Mouse (Mus musculus): Measurements from ENCODE around the gene Cxcl1.

The Cxcl1 gene

DNA sequence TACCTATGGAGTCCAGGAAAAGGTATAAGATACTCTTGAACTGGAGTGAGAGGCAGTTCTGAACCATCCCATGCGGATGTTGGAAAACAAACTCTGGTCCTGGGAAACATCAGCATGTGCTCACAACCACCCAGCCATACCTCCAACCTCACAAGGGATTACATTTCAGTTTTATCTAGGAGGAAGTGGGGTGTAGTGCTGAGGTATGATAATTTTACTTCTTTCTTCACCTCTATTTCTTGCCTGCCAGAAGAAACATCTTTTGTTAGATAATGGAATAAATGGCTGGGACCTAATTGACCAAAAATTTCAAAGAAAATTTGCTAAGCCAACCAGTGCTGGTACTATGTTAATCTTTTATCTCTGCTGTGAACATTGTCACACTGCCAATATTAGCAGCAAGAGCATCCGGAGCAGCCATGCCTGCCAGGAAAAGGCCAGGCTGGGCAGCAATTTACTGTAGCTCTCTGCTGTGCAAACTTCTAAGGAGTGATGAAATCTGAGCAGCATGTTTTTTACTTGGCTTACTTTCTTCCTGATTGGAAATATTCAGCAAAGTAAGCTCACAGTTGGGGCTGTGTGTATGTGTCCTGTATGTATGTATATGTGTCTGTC lies 6.3 kb upstream of the Cxcl1 start:
- in situ Hi-C loops (cut with MboI; ENCODE audit: low sequenced_read_pairs), result no loop called here

DNA sequence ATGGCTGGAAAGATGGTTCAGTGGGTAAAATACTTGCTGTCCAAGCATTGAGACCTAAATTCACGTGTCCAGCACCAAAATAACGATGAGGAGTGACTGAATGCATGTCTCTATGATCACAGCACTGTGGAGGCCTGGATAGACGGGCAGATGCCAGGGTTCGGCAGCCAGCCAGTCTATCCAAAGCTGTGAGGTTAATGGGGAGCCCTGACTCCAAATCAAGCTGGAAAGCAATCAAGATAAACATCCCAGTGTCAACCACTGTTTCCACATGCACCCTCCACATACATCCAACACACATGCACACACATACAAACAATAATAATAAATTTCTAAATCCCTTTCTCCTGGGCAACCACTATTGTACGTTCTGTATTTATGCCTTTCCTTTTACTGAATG lies 2.4 kb upstream of the Cxcl1 start:
- in situ Hi-C loops (cut with MboI; ENCODE audit: low sequenced_read_pairs), result no loop called here

DNA sequence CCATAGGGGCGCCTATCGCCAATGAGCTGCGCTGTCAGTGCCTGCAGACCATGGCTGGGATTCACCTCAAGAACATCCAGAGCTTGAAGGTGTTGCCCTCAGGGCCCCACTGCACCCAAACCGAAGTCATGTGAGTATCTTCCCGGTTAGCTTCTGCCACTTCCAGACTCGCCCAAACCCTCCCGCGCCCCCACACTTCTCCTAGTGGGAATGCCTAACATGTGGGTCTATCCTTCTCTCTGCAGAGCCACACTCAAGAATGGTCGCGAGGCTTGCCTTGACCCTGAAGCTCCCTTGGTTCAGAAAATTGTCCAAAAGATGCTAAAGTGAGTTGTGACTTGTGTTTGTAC lies 398 bp downstream of the Cxcl1 start:
- in situ Hi-C loops (cut with MboI; ENCODE audit: low sequenced_read_pairs), result loop anchor here (10.0 kb wide), 1 partner anchor 237 kb away; no protein-coding TSS in a partner anchor

DNA sequence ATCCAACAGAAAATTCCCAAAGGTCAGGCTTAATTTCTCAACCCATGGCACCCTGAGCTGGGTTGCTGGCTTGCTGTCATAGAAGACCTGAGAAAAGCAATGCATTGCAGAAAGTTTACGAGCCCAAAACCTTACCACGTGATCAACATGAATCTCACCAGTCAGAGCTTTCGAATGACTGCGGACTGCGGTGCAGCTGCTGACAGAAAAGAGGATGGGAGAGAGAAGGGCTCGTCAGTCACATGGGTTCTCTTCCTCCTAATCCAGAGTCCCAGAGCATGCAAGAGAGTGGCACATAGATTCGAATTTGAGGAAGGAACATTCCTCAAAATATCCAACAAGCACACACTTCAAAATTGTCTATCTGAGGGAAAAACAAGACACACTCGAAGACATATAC lies 3.2 kb downstream of the Cxcl1 start:
- in situ Hi-C loops (cut with MboI; ENCODE audit: low sequenced_read_pairs), result loop anchor here (10.0 kb wide), 1 partner anchor 239 kb away; no protein-coding TSS in a partner anchor

DNA sequence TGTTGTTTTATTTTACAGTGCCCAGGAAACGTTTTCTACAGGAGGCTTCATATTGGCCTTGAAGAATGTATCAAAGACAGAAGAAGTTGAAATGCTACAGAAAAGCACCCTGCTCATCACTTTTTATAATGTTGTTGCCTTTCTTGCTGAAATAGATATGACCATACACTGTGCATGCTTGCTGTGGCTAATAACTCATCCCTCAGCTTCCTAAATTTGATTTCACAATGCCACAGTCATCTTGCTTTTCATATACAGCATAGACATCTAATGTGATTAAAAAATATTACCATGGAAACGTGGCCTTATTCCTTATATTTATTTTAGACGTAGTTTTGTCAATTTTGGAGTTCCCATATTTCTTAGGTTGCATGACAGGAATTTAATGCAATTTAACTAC lies 6.4 kb downstream of the Cxcl1 start:
- in situ Hi-C loops (cut with MboI; ENCODE audit: low sequenced_read_pairs), result loop anchor here (10.0 kb wide), 1 partner anchor 243 kb away; no protein-coding TSS in a partner anchor

DNA sequence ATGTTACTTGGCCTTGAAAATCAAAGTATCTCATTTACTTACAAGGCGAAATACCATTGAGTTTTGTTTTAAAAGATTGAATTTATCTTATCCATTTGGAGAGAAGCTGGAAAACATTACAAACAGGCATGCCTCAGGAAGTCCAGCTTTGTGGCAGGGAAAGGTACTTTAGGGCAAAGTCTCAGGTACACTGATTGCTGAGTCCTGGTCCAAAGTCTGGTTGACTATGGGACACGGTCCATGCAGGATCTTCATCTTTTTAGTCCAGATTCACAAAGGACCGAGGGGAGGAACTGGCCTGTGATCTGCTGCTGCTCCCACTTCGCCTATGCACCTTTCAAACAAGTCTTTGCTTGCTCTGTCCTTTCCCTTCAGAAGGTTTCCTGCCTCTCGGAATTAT lies 8.3 kb downstream of the Cxcl1 start:
- in situ Hi-C loops (cut with MboI; ENCODE audit: low sequenced_read_pairs), result loop anchor here (10.0 kb wide), 1 partner anchor 245 kb away; no protein-coding TSS in a partner anchor

DNA sequence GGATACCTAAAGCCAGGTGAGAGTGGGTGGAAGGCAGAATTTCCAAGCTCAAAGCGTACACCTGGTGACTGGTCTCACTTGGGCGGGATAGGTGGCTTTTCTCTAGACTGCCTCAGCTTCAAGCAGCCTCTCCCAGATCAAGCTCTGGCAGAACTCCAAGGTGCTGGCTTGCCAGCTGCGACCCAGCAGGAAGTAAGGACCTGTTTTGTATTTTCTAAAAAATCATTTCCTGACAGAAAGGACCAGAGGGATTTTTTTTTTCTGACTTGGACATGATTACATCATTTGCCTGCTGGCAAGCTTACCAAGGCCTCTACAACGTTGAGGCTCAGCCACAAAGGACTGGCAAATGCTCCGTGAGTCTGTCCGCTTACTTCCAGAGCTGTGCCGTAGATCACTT lies 9.1 kb downstream of the Cxcl1 start:
- in situ Hi-C loops (cut with MboI; ENCODE audit: low sequenced_read_pairs), result no loop called here

DNA sequence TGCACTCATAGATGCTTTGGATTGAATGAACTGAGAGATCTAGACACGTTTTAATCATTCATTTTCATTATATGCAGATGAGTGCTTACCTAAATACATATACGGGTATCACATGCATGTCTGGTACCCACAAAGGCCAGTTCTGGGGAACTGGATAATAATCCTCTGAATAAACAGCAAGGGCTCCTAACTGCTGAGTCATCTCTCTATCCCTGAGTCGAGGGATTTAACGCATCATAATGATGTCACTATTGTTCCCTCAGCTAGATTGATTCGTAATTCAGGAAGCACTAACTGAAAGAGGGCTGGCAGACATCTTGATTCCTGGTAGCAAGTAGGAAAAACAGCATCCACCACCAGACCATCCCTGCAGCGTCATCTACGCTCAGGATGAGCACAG lies 9.6 kb downstream of the Cxcl1 start:
- in situ Hi-C loops (cut with MboI; ENCODE audit: low sequenced_read_pairs), result no loop called here

DNA sequence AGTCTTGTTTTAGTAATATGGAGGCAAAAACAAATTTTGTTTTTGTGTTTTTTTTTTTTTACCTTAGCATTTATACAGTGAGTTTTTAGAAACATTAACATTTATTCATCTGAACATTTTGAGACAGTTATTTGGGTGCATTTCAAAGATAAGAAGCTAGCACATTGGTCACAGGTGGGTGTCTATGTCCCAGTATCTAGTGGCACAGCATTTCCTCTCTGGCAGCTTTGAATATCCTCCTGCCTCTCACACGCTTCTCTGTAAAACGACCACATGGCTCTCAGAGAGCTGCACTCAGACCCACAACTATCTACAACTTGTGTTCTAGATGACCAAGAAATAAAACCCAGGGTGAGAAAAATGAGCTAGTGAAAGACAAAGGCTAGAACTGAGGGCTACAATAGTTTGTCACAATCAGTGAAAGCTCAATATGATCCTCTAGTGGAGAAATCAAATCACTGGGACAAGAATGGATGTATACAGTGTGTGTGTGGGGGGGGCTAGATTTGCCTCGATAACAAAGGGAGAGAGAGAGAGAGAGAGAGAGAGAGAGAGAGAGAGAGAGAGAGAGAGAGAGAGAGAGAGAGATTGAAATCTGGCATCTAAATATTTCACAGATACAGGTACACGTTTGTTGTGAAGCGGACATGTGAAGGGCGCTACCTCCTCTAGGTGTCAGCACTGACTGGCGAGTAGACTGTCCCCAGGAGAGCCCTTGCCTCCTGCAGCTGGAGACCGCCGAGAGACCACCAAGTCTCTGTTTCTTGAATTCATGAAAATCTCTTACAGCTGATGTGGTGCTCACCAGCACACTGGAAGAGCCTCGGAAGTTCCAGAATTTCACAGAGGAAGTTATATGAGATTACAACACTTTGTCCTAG lies 11.6 kb downstream of the Cxcl1 start:
- in situ Hi-C loops (cut with MboI; ENCODE audit: low sequenced_read_pairs), result no loop called here

DNA sequence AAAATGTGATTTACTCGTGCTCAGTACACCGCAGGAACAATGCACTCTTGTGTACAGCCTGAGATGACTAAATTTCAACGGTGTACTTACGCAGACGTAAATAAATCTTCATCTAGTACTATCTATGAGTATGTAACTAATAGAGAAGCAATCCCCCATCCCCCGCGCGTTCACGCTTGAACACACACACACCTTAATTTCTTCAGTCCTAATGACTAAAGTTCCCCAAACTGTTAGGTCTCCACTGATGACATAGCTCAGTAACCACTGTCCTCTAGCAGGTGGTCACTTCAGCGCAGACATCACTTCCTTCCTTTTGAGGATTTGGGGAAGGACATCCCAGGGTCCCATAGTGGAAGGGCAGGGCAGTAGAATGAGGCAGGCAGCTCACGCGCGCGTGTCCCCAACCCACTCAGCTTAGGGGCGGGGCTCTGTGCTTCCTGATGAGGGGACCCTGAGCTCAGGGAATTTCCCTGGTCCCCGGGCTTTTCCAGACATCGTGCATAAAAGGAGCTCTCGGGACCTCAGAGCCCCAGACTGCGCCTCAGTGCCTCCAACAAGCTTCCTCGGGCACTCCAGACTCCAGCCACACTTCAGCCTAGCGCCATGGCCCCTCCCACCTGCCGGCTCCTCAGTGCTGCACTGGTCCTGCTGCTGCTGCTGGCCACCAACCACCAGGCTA lies 12.4 kb downstream of the Cxcl1 start, which contains the start of gene Cxcl2:
TSS of gene Cxcl2 (plus strand) at position 533 of the 682 bp plus-strand sequence.
- in situ Hi-C loops (cut with MboI; ENCODE audit: low sequenced_read_pairs), result no loop called here

DNA sequence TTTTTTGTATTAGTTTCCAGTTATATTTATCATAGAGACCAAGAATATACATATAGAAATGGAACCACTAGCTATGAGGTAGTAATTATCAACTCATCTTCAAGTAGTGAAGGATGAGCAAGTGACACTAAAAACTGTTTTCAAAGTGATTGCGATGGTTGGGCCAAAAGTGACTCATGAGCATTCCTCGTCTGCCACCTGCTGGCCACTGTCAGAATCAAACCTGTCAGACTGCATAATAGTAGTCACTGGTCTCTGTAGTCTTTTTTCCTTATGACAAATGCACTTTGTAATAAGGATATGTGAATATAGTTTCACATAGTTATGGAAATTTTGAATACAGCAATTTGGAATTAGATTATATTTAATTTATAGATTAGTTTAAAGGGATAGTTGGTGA lies 17.9 kb downstream of the Cxcl1 start:
- in situ Hi-C loops (cut with MboI; ENCODE audit: low sequenced_read_pairs), result no loop called here

DNA sequence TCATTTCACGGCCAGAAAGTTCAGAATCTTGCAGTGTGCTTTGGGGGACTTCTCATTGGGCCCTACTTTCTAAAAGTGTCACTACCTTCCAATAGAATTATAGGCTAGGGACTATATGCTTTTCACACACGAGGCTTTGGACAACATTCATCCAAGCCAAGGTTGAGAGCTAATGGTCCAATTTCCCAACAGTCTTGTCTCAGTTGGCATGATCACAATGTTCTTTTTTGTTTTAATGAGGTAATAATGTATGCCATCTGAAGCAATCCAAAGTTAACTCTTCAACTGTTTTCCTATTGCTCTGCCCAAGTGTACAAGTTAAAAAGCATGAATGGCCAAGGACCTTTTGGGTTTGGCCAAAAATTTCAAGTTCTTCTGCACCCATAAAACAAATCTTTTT lies 28.5 kb downstream of the Cxcl1 start:
- in situ Hi-C loops (cut with MboI; ENCODE audit: low sequenced_read_pairs), result no loop called here

DNA sequence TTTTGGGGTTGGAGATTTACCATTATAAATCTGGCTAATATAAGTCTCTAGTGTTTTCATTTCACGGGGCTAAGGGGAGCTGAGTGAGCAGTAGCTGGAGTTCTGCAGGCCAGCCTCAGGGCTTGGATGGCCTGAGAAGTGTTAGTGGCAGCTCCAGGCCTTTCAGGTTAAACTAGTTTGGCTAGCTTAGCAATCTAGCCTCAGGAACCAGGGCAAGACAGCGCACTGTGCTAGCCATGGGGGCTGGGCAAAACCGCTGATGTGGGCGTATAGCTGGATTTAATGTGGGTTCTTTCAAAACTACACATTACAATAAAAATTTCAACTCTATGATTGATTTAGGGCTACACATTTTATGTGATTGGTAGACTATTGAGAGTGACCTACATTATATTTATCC lies 31.9 kb downstream of the Cxcl1 start:
- in situ Hi-C loops (cut with MboI; ENCODE audit: low sequenced_read_pairs), result no loop called here

DNA sequence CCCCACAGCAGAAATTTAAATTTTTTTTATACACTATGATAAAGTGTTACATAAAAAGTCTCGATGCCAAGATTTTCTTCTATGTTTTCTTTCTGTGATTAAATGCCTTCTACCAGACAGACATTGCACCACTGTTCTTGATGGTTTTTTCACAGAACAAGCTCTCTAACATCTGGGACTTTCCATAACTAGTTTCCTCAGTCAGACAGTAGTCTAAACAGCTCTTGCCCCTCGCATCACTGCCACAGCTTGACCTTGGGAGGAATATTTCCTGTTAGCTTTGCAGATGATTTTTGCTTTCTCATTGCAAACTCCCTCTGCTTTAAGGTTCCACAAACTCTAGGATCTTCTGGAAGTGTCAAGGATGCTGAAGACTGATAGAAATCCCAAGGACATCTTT lies 39.5 kb downstream of the Cxcl1 start:
- in situ Hi-C loops (cut with MboI; ENCODE audit: low sequenced_read_pairs), result no loop called here

DNA sequence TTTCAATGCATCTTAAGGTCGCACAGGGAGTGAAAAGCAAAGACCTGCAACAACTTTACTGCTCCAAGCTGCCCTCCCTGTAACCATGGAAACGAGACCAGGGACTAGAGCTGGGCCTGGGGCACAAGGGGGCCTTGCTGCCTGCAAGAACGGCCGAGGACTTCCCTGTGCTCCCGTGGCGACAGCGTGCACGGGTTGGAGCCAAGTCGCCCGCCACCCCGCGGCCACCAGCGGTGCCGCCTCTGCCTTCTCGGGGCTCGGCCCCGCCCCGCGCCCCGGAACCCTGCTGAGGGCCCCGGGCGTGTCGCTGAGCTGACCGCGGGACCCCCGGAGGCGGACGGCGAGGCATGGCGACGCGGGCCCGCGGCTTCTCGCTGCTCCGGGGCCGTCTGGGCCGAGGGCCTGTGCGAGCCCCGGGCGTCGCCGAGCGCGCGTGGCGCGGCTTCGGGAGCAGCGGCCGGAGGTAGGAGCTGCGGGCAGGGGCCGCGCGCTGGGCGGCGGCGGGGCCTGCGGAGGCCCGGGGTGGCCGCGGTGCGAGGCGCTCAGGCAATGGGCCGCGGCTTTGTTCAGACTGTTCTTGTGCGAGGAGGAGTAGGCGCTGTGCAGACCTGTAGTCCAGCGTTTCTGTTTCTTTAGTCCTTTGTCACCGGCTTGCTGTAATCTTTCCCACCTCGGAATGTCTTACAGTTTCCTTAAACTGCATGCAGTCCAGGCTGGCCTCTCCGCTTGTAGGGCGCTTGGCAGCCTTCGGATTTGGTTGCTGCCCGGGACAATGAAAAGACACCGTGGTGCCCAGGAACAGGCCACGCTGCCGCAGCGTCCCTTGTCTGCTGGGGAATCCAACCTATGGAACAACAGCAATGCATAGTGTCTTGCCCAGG lies 40.2 kb downstream of the Cxcl1 start, which contains the start of gene Mthfd2l:
TSS of gene Mthfd2l (plus strand) at position 147 of the 881 bp plus-strand sequence.
- in situ Hi-C loops (cut with MboI; ENCODE audit: low sequenced_read_pairs), result no loop called here

DNA sequence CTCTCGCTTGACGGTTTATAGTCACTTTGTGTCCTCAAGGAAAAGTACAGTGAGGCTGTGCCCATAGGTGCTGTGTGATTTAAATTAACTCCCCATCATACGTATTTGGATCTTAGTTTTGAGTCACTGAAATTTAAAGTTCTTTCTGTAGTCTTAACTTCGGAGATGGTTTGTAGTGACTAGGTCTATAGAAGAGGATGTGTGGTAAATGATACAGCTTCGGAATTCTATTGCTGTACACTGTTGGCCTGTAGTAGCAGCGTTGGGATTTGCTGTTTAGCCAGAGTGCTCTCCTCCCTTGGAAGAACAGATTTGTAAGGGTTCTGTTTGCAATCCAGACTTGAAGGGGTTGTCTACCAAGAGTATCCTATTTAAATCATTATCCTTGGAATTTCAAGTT lies 40.9 kb downstream of the Cxcl1 start:
- in situ Hi-C loops (cut with MboI; ENCODE audit: low sequenced_read_pairs), result no loop called here

DNA sequence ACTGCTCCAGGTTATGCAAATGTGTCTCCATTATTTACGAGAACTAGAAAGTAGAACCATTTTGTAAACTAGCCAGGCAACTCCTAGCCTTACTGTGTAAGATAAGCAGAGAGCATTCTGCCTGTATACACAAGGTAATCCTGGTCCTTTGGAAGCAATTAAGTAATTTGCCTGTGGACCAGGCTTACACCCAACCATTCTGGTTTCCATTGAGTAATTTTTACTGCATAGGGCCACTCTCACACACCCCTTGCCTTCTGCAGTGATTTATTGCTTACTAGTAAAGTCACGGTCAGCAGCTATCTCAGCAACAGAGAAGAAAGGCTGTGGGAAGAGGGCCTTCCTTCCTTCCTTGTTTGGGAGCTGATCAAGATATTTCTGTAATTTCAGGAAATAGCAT lies 45.7 kb downstream of the Cxcl1 start:
- in situ Hi-C loops (cut with MboI; ENCODE audit: low sequenced_read_pairs), result no loop called here
